Mouse (Mus musculus) ES-E14 (cell line): ENCODE measurements around the gene Tmem150a. TPM values are rescaled to one million over a fixed set of nuclear protein-coding genes. Genes with fewer than 3 reads are reported as not detected.

Source experiments
- DNase-seq: peaks from one replicate; pipeline ENCODE4 v3.0.0-alpha.2; 2013; ENCODE audit warnings: low read depth, low spot score
- H3K27ac ChIP-seq: 2 replicates; pipeline ENCODE4 v1.5.1; 2012; ENCODE audit warnings: low read depth, mild to moderate bottlenecking, low read length, moderate library complexity, mixed read lengths; ENCODE audit not compliant: poor library complexity, insufficient read depth, severe bottlenecking
- H3K36me3 ChIP-seq: 2 replicates; pipeline ENCODE4 v1.6.1; 2012; ENCODE audit warnings: mild to moderate bottlenecking, low read length, moderate library complexity, mixed read lengths; ENCODE audit not compliant: control insufficient read depth, poor library complexity, insufficient read depth, severe bottlenecking
- H3K4me1 ChIP-seq, 2 experiments: fragments of 150-350 bp in 1 of 2; sonication (generic) in 1 of 2; 2 replicates each; pipeline ENCODE4 v1.6.1; 2012; ENCODE audit warnings: low read length in 2 of 2, mild to moderate bottlenecking in 1 of 2, mixed read lengths in 1 of 2; ENCODE audit not compliant: control insufficient read depth in 2 of 2, insufficient read depth in 2 of 2, poor library complexity in 1 of 2
- H3K4me3 ChIP-seq, 2 experiments: fragments of 150-350 bp in 1 of 2; sonication (generic) in 1 of 2; 2 replicates each; pipeline ENCODE4 v1.5.1; 2012; ENCODE audit warnings: low read length in 2 of 2, low read depth in 1 of 2, mild to moderate bottlenecking in 1 of 2, mixed read lengths in 1 of 2; ENCODE audit not compliant: insufficient read depth in 1 of 2, poor library complexity in 1 of 2, severe bottlenecking in 1 of 2
- H3K9ac ChIP-seq: 2 replicates; pipeline ENCODE4 v1.6.1; 2012; ENCODE audit warnings: low read depth, mild to moderate bottlenecking, low read length, mixed read lengths; ENCODE audit not compliant: poor library complexity, insufficient read depth, severe bottlenecking
- H3K9me3 ChIP-seq: fragments of 150-350 bp; sonication (generic); 2 replicates; pipeline ENCODE4 v1.6.1; 2012; ENCODE audit warnings: low read depth, mild to moderate bottlenecking, low read length; ENCODE audit not compliant: control insufficient read depth, insufficient read depth
- CHD2 ChIP-seq: IDR thresholded peaks from 2 replicates; pipeline ENCODE4 v1.6.1; 2014; ENCODE audit warnings: mild to moderate bottlenecking, low read depth, low read length, inconsistent platforms
- HCFC1 ChIP-seq: IDR thresholded peaks from 2 replicates; pipeline ENCODE4 v1.6.1; 2012; ENCODE audit warnings: low read length, inconsistent platforms, borderline replicate concordance; ENCODE audit not compliant: insufficient read depth
- MAFK ChIP-seq: IDR thresholded peaks from 2 replicates; pipeline ENCODE4 v1.6.1; 2014; ENCODE audit warnings: mild to moderate bottlenecking, low read depth, low read length, inconsistent platforms; ENCODE audit not compliant: insufficient read depth
- ZC3H11A ChIP-seq: IDR thresholded peaks from 2 replicates; pipeline ENCODE4 v1.6.1; 2012; ENCODE audit warnings: low read depth, mild to moderate bottlenecking, inconsistent platforms, low read length, borderline replicate concordance
- ZNF384 ChIP-seq: IDR thresholded peaks from 2 replicates; pipeline ENCODE4 v1.6.1; 2012; ENCODE audit warnings: low read depth, low read length, inconsistent platforms
- in situ Hi-C, 2 experiments: fragments of 600-800 bp; cut with MboI; formaldehyde crosslinking; loops; one replicate each; pipeline ENCODE4 v1.15.1; 2025; ENCODE audit warnings: low sequenced_read_pairs in 2 of 2, inconsistent platforms in 1 of 2; ENCODE audit not compliant: unreplicated experiment in 2 of 2
- total RNA-seq: library from RNA; depleted of rRNA; stranded (reverse); fragments of 300-350 nt; gene quantifications from 2 replicates; pipeline ENCODE4 v1.2.3, GENCODE M21; 2012

Gene Tmem150a
- total RNA-seq, 1 experiment: 26.1 TPM

GRCm38 (mm10) chr6:72362132-72363028 lies 7.1 kb downstream of the Tmem150a start:
- peak overlapping the region; percentile 91 to 92 for H3K4me3 ChIP-seq
- H3K27ac ChIP-seq: peak overlapping the region; percentile 71; the same call in 1 of the 2 replicates
- H3K36me3 ChIP-seq: peaks cover 14% of the 10 kb centered on the region
- in situ Hi-C loops: no loop called here
- peak; percentile 94 for DNase-seq
- no peaks in the 10 kb centered on the region for H3K9me3 ChIP-seq
- TF ChIP-seq MAFK (no peak), ZC3H11A (peak; percentile 15; the same call in 1 of the 2 replicates), ZNF384 (no peak), CHD2 (no peak; the same call in 1 of the 2 replicates), HCFC1 (peak; percentile 32; the same call in 1 of the 2 replicates)
- peaks cover 0 to 2% of the 10 kb centered on the region in 2 experiments; a peak in 1 of 4 replicates for H3K4me1 ChIP-seq
- peak overlapping the region; percentile 95 for H3K9ac ChIP-seq

DNA sequence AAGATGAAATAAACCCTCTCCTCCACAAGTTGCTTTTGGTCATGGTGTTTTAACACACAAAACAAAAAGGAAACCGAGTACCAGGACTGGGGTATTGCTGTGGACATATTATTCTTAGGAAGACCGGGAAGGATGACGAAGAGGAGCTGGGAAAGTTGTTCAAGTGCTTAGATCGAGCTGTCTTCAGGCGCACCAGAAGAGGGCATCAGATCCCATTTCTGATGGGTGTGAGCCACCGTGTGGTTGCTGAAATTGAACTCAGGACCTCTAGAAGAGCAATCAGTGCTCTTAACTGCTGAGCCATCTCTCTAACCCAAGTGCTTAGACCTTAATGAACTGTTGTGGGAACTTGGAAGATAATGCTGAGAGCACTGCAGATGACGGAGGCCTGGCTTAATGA lies 8.8 kb downstream of the Tmem150a start:
- H3K27ac ChIP-seq: no peak overlapping the region
- in situ Hi-C loops: no loop called here
- peaks cover 0 to 2% of the 10 kb centered on the region in 2 experiments; a peak in 1 of 4 replicates for H3K4me1 ChIP-seq

DNA sequence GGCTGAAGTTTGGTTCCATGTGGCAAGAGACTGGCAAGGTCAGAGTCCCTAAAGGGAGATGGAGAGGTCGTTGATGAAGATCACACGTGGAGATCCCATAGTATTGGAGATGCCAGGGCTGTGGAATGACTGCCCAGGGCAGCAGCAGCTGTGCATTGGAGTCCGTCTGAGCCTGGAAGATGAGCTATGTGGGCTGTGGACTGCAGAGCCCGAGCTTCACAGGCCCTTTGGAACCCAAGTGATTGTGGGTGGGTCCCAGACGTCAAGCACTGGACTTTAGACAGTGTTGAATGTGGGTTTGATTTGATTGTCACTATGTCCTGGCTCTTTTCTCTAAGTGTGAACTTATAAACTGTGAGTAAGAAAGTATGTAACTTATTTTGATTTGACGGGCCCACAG lies 9.7 kb downstream of the Tmem150a start:
- TF ChIP-seq MAFK (no peak), ZNF384 (no peak), ZC3H11A (no peak), HCFC1 (no peak)
- Histone ChIP-seq H3K9ac (no peak overlapping the region), H3K9me3 (no peaks in the 10 kb centered on the region), H3K36me3 (0 out of 2 replicates have a peak, but pooled peaks cover 2% of the 10 kb centered on the region), H3K4me3 (no peak overlapping the region), H3K27ac (no peak overlapping the region), H3K4me1 (peaks cover 2% of the 10 kb centered on the region in 2 experiments; a peak in 2 of 4 replicates)
- DNase-seq: no peak
- in situ Hi-C loops: no loop called here

More for the DNA sequence above, 8.8 kb downstream of the Tmem150a start:
- Histone ChIP-seq H3K9me3 (no peaks in the 10 kb centered on the region), H3K9ac (no peak overlapping the region), H3K4me3 (no peak overlapping the region), H3K36me3 (peaks cover 7% of the 10 kb centered on the region; the same call in 1 of the 2 replicates)
- TF ChIP-seq ZNF384 (no peak), CHD2 (no peak), MAFK (no peak), ZC3H11A (no peak), HCFC1 (no peak)
- no peak for DNase-seq

DNA sequence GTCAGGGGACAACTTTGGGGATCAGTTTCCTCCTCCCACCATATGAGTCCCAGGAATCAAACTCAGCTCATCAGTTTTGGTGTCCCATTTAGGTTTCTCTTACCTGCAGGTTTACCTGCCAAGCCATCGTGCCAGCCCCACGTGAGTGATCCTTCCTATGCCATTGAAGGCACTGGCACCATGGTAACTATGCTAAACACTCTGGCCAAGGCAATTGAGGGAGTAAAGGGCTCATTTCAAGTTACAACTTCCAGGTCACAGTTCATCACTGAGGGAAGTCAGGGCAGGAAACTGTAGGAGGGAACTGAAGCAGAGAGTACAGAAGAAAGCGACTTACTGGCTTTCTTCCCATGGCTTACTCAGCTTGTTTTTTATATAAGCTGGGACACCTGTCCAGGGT lies 11.1 kb downstream of the Tmem150a start:
- in situ Hi-C loops: no loop called here
- Histone ChIP-seq H3K9me3 (no peaks in the 10 kb centered on the region), H3K27ac (no peak overlapping the region), H3K4me1 (peaks cover 0 to 3% of the 10 kb centered on the region in 2 experiments; a peak in 1 of 4 replicates), H3K9ac (no peak overlapping the region), H3K4me3 (no peak overlapping the region), H3K36me3 (no peaks in the 10 kb centered on the region)
- no peak for TF ChIP-seq ZNF384
- TF ChIP-seq ZC3H11A: no peak
- no peak for TF ChIP-seq HCFC1
- no peak for TF ChIP-seq MAFK
- TF ChIP-seq CHD2: no peak
- DNase-seq: no peak
